8 mouse cellular contexts compared by ENCODE assay signal in the genomic region with DNA sequence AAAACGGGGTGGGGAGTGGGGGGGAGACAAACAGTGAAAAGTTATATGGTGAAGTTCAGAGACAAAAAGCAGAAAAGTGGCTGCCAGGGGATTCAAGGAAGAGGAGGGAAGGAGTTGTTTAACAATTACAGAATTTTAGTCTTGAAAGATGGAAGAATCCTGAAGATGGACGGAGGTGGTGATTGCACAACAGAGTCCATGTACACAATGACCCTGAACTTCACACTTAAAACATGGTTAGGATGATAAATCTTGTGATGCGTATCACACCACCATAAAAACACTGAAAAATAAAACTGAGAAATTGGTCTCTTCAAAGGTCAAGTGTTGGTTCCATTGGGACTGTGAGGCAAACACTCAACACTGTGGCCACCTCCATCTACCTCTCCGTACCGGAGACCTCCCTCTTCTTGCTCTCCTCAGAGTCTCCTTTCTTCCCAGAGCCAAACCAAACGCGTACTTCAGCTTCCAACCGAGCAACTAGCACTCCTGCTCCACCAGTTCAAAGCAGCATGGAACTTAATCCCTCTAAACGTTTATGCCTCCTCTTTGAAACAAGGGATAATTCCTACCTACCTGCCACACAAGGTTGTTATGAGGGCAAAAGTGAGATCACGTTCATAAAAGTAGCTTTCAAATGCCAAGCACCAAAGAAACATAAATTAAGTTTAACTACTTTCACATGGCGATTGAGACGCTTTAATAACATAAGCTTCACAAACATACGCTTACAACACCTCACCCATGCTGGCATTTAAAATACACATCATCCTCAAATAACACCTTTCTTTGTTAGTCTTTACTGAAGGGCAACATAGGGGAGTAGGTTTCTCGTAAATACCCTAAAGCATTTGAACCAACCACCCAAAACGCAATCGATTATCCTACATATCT. TPM values are rescaled to one million over a fixed set of nuclear protein-coding genes. Genes with fewer than 3 reads are reported as not detected.
DNase-seq lines count a peak whose midpoint lies in the region; ATAC-seq and TF ChIP-seq lines count a peak whose summit lies in the region.

No protein-coding gene starts in this region.

- H3K4me1 ChIP-seq in cerebellum, adult 2 months (ENCODE audit: control insufficient read depth, insufficient read depth, low read length), result peaks cover 5% of the 10 kb centered on the region; the same call in 1 of the 2 replicates
- peaks cover 54% of the 10 kb centered on the region for H3K4me1 ChIP-seq in megakaryocyte, embryonic 14.5 days
- peaks cover 16% of the 10 kb centered on the region for H3K4me1 ChIP-seq in limb, embryonic 13.5 days
- peaks cover 8% of the 10 kb centered on the region; the same call in 1 of the 2 replicates for H3K4me1 ChIP-seq in stomach, embryonic 14.5 days (ENCODE audit: control insufficient read depth, insufficient read depth, low read length)

- ATAC-seq in megakaryocyte, adult 5-6 weeks (ENCODE audit: poor library complexity, severe bottlenecking), result no peak
- ATAC-seq in limb, embryonic 13.5 days (ENCODE audit: low FRiP score, low read depth), result no peak
- ATAC-seq in stomach, embryonic 14.5 days (ENCODE audit: insufficient number of reproducible peaks, insufficient read depth, low FRiP score, low read depth), result no peak

- H3K36me3 ChIP-seq in megakaryocyte, embryonic 14.5 days (replicated peaks; ENCODE audit: low read length), result no peaks in the 10 kb centered on the region
- no peaks in the 10 kb centered on the region for H3K36me3 ChIP-seq in limb, embryonic 13.5 days
- no peaks in the 10 kb centered on the region for H3K36me3 ChIP-seq in stomach, embryonic 14.5 days (ENCODE audit: control insufficient read depth, insufficient read depth, low read length)

- WGBS in cerebellum, adult 2 months, result 26% methylated on average over 16 of the region's 16 CpGs
- WGBS in limb, embryonic 13.5 days, result 22% methylated on average over 16 of the region's 16 CpGs
- 31% methylated on average over 16 of the region's 16 CpGs for WGBS in stomach, embryonic 14.5 days

- 0 out of 2 replicates have a peak overlapping the region, but pooled peaks have one; percentile 78 for H3K27ac ChIP-seq in cerebellum, adult 2 months (ENCODE audit: insufficient read depth, low read length)
- H3K27ac ChIP-seq in limb, embryonic 13.5 days, result peak overlapping the region; percentile 99; the same call in 1 of the 2 replicates
- H3K27ac ChIP-seq in stomach, embryonic 14.5 days (ENCODE audit: low read length), result no peak overlapping the region

- no peak for TF ChIP-seq POLR2A in cerebellum, adult 2 months (IDR thresholded peaks at IDR 0.05; ENCODE audit: borderline replicate concordance, insufficient read depth, low read length)

- peak overlapping the region; percentile 69 for H3K4me2 ChIP-seq in limb, embryonic 13.5 days (replicated peaks)
- peak overlapping the region; percentile 57 for H3K4me2 ChIP-seq in stomach, embryonic 14.5 days (replicated peaks; ENCODE audit: low read depth, low read length)

- DNase-seq in cerebellum, adult 2 months, result no peak
- no peak for DNase-seq in cerebellum, adult 18-20 months
- no peak for DNase-seq in cerebellum, postnatal 25 days
- no peak for DNase-seq in cerebellum, postnatal 36 days

- peak overlapping the region; percentile 92 for H3K4me3 ChIP-seq in cerebellum, adult 2 months (replicated peaks; ENCODE audit: insufficient read depth, low read depth, low read length)
- H3K4me3 ChIP-seq in megakaryocyte, embryonic 14.5 days (replicated peaks), result peak overlapping the region; percentile 93
- H3K4me3 ChIP-seq in limb, embryonic 13.5 days, result peak overlapping the region; percentile 88
- H3K4me3 ChIP-seq in stomach, embryonic 14.5 days (ENCODE audit: low read depth, low read length), result peak overlapping the region; percentile 79

- TF ChIP-seq CTCF in cerebellum, adult 2 months (IDR thresholded peaks at IDR 0.05; ENCODE audit: borderline replicate concordance, insufficient read depth, low read depth, low read length), result no peak

- H3K27me3 ChIP-seq in cerebellum, adult 2 months (ENCODE audit: control insufficient read depth, insufficient read depth, low read length), result no peaks in the 10 kb centered on the region
- no peaks in the 10 kb centered on the region for H3K27me3 ChIP-seq in megakaryocyte, embryonic 14.5 days (replicated peaks)
- no peaks in the 10 kb centered on the region for H3K27me3 ChIP-seq in limb, embryonic 13.5 days
- H3K27me3 ChIP-seq in stomach, embryonic 14.5 days (ENCODE audit: control insufficient read depth, insufficient read depth, low read length), result no peaks in the 10 kb centered on the region

- peak overlapping the region; percentile 94 for H3K9ac ChIP-seq in limb, embryonic 13.5 days
- peak overlapping the region; percentile 95 for H3K9ac ChIP-seq in stomach, embryonic 14.5 days (replicated peaks; ENCODE audit: low read depth, low read length)

- H3K9me3 ChIP-seq in megakaryocyte, embryonic 14.5 days, result no peaks in the 10 kb centered on the region
- no peaks in the 10 kb centered on the region; the same call in 1 of the 2 replicates for H3K9me3 ChIP-seq in limb, embryonic 13.5 days
- H3K9me3 ChIP-seq in stomach, embryonic 14.5 days (ENCODE audit: control insufficient read depth, low read depth, low read length), result no peaks in the 10 kb centered on the region

RNA-seq across cellular contexts. Expression of a gene that starts 2.1 kb away (rescaled TPM):
- 41.3 and 41.8 TPM in 2 replicates for polyA plus RNA-seq in cerebellum, adult 2 months (2012; rRNA removed)
- polyA plus RNA-seq in megakaryocyte, embryonic 14.5 days (2012; ENCODE audit: insufficient read depth, low replicate concordance), result 4.9 and 12.6 TPM in 2 replicates
- total RNA-seq in megakaryocyte, adult 5-6 weeks (2015), result 48.3 and 76.1 TPM in 2 replicates
- 42.4 and 43.3 TPM in 2 replicates for total RNA-seq in megakaryocyte, adult 5-6 weeks (2017)
- polyA plus RNA-seq in limb, embryonic 13.5 days (2015; fragmentation: Nextera tagmentation; extraction: Ambion mirVana), result 31.6 and 33.9 TPM in 2 replicates
- polyA plus RNA-seq in stomach, embryonic 14.5 days (2014; fragmentation: Nextera tagmentation; extraction: Ambion mirVana), result 41.0 and 47.7 TPM in 2 replicates

RNA-seq across cellular contexts. Expression of a gene that starts 33.0 kb away (rescaled TPM):
- 8.1 and 9.0 TPM in 2 replicates for polyA plus RNA-seq in cerebellum, adult 2 months (2012; rRNA removed)
- not detected in 2 replicates for polyA plus RNA-seq in megakaryocyte, embryonic 14.5 days (2012; ENCODE audit: insufficient read depth, low replicate concordance)
- not detected in 2 replicates for total RNA-seq in megakaryocyte, adult 5-6 weeks (2015)
- total RNA-seq in megakaryocyte, adult 5-6 weeks (2017), result not detected in 2 replicates
- 1.1 and 1.2 TPM in 2 replicates for polyA plus RNA-seq in limb, embryonic 13.5 days (2015; fragmentation: Nextera tagmentation; extraction: Ambion mirVana)
- polyA plus RNA-seq in stomach, embryonic 14.5 days (2014; fragmentation: Nextera tagmentation; extraction: Ambion mirVana), result 0.68 and 1.2 TPM in 2 replicates
